Mouse (Mus musculus) liver, embryonic 15.5 days (tissue): ENCODE measurements around the gene Ddc. TPM values are rescaled to one million over a fixed set of nuclear protein-coding genes. Genes with fewer than 3 reads are reported as not detected.

Experiments
- ATAC-seq: fragments of 200-750 bp; cut with Nextera tagmentation; 2 replicates; pipeline ENCODE4 v1.8.0; 2017; ENCODE audit warnings: moderate number of reproducible peaks, mild to moderate bottlenecking, moderate library complexity; ENCODE audit not compliant: insufficient read depth
- H3K27ac ChIP-seq: fragments of 300-500 bp; sonication (generic); replicated peaks from 2 replicates; pipeline ENCODE4 v1.5.1; 2015; ENCODE audit warnings: mild to moderate bottlenecking, inconsistent platforms
- H3K27me3 ChIP-seq: fragments of 300-500 bp; sonication (generic); 2 replicates; pipeline ENCODE4 v1.6.1; 2015; ENCODE audit warnings: mild to moderate bottlenecking, inconsistent platforms
- H3K36me3 ChIP-seq: fragments of 300-500 bp; sonication (generic); replicated peaks from 2 replicates; pipeline ENCODE4 v1.6.1; 2015; ENCODE audit warnings: moderate library complexity, mild to moderate bottlenecking, inconsistent platforms
- H3K4me1 ChIP-seq: fragments of 300-500 bp; sonication (generic); replicated peaks from 2 replicates; pipeline ENCODE4 v1.6.1; 2015; ENCODE audit warnings: inconsistent platforms
- H3K4me2 ChIP-seq: fragments of 300-500 bp; sonication (generic); 2 replicates; pipeline ENCODE4 v1.6.1; 2015; ENCODE audit warnings: moderate library complexity, mild to moderate bottlenecking, inconsistent platforms
- H3K4me3 ChIP-seq: fragments of 300-500 bp; sonication (generic); replicated peaks from 2 replicates; pipeline ENCODE4 v1.5.1; 2015; ENCODE audit warnings: mild to moderate bottlenecking, inconsistent platforms
- H3K9ac ChIP-seq: fragments of 300-500 bp; sonication (generic); 2 replicates; pipeline ENCODE4 v1.6.1; 2015; ENCODE audit warnings: moderate library complexity, mild to moderate bottlenecking, inconsistent platforms
- H3K9me3 ChIP-seq: fragments of 300-500 bp; sonication (generic); replicated peaks from 2 replicates; pipeline ENCODE4 v1.6.1; 2016; ENCODE audit warnings: inconsistent platforms
- WGBS: fragments of 180-500 bp; shearing (Covaris S2); methylation state at CpG from one replicate; pipeline ENCODE4 v1.1.7; 2015; ENCODE audit warnings: mixed read lengths; ENCODE audit not compliant: insufficient replicate concordance; 5-methylcytosine and 5-hydroxymethylcytosine counted together
- polyA plus RNA-seq: library from polyadenylated mRNA; unstranded; fragments of >200 nt; fragmentation: Nextera tagmentation; extraction: Ambion mirVana; gene quantifications from 2 replicates; pipeline ENCODE4 v1.2.1, GENCODE M21; 2015

The Ddc gene
- polyA plus RNA-seq, 1 experiment from 2014 or later, result 11.1 TPM

DNA sequence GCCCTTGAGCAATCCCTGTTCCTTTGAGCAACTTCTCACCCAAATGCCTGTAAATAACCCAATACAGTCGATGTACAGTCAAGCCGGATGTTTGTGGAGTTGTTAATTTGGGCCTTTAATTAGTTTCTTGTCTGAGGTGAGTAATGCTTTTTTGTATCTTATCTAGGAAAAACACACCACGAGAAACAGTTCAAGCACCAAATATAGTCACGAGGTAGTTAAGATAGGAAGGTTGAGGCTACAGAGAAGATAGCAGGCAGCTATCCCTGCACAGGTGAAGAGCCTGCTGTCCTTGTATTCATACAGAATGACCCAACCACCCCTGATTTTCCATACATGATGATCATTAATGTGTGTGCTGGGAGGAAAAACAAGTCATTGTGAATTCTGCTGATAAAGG is 56.4 kb downstream of the Ddc start:
- H3K36me3 ChIP-seq, result no peaks in the 10 kb centered on the region
- H3K4me3 ChIP-seq, result no peak overlapping the region
- peak overlapping the region; percentile 85 for H3K27ac ChIP-seq
- peaks cover 13% of the 10 kb centered on the region for H3K27me3 ChIP-seq
- peak overlapping the region; percentile 39 for H3K9ac ChIP-seq
- no peaks in the 10 kb centered on the region for H3K9me3 ChIP-seq
- WGBS, result 11% methylated on average over 4 of the region's 4 CpGs
- peak; percentile 84 for ATAC-seq
- H3K4me1 ChIP-seq, result peaks cover 79% of the 10 kb centered on the region
- peak overlapping the region; percentile 52 for H3K4me2 ChIP-seq

DNA sequence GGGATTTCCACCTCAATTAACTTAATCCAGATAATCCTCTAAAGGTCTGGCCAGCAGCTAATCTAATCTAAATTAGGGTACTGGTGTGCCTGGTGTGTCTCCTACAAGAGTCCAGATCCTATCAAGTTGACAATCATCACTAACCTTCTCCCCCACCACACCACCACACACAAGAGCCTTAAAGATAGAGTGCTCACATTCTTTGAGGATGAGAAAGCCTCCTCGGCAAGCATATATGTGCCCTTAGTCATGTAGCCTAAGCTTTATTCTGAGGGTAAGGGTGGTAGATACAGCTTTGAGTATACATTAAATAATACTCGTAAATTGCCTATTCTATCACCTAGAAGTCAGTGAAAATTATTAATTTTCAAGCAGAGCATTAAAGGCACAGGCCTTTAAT is 57.2 kb downstream of the Ddc start:
- no peaks in the 10 kb centered on the region for H3K9me3 ChIP-seq
- peak overlapping the region; percentile 85 for H3K27ac ChIP-seq
- peak overlapping the region; percentile 39; the same call in 1 of the 2 replicates for H3K9ac ChIP-seq
- no peaks in the 10 kb centered on the region for H3K36me3 ChIP-seq
- 37% methylated on average over 2 of the region's 2 CpGs for WGBS
- H3K4me2 ChIP-seq, result peak overlapping the region; percentile 1; the same call in 1 of the 2 replicates
- peaks cover 88% of the 10 kb centered on the region for H3K4me1 ChIP-seq
- no peak overlapping the region for H3K4me3 ChIP-seq
- peaks cover 13% of the 10 kb centered on the region for H3K27me3 ChIP-seq
- no peak for ATAC-seq

GRCm38 (mm10) chr11:11839874-11840273 is 58.1 kb downstream of the Ddc start:
- no peak overlapping the region for H3K4me3 ChIP-seq
- H3K27me3 ChIP-seq, result peaks cover 13% of the 10 kb centered on the region
- H3K27ac ChIP-seq, result peak overlapping the region; percentile 43; the same call in 1 of the 2 replicates
- no peaks in the 10 kb centered on the region for H3K9me3 ChIP-seq
- peaks cover 96% of the 10 kb centered on the region for H3K4me1 ChIP-seq
- no peak overlapping the region for H3K9ac ChIP-seq
- no peak overlapping the region for H3K4me2 ChIP-seq
- no peak for ATAC-seq
- no peaks in the 10 kb centered on the region for H3K36me3 ChIP-seq
- WGBS, result 41% methylated on average over 7 of the region's 7 CpGs

DNA sequence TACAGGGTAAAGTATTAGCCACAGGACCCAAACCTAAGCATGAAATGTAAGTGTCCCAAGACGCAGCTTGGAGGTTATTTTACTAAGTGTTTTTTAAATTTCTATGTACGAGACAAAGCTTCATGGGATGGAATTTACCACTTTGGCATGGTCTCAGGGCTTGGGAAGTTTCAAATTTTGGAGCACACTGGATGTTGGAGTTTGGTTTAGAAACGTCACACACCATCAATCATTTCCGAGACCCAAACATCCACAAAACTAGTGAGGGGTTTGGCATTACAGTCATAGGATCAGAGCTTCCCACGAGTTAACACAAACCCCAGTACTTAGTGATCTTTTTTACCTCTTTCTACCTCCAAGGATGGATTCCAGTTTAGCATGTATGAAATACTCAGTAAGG is 60.6 kb downstream of the Ddc start:
- H3K36me3 ChIP-seq, result no peaks in the 10 kb centered on the region
- 52% methylated on average over 5 of the region's 5 CpGs for WGBS
- H3K27me3 ChIP-seq, result peaks cover 21% of the 10 kb centered on the region
- peak overlapping the region; percentile 88 for H3K27ac ChIP-seq
- H3K4me3 ChIP-seq, result peak overlapping the region; percentile 55
- H3K9me3 ChIP-seq, result no peaks in the 10 kb centered on the region
- H3K4me1 ChIP-seq, result peaks cover 96% of the 10 kb centered on the region
- no peak for ATAC-seq
- H3K9ac ChIP-seq, result peak overlapping the region; percentile 55
- H3K4me2 ChIP-seq, result peak overlapping the region; percentile 79

DNA sequence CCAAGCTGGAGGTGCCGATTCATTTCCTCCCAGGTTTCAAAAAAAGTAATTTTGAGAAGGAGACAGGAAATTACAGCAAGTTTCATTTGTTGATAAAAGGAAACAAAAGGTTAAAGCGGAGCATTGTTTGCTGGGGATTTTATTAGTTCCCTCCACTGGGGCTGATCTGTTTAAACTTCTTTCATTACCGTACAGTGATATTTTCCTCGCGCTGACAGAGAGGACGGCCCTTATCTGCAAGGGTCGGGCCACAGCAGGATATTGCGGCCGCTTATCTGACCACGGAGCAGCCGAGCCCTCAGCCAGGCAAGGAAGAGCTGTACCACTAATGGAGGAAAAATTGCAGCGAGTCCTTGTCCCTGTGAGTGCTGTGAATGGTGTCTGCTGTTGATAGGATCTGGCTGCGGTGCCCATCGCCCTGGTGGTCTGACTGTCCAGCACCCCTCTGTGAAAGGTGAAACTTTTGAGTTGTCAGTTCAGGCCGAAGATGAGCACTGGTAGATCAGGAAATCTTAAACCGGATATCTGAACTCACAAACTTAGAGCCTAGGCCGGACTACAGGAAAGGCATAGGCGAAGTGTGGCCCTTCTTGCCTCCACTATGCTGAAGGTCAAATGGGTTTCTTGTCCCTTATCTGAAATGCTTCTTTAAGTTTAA is 61.1 kb downstream of the Ddc start:
- 6% methylated on average over 18 of the region's 18 CpGs for WGBS
- ATAC-seq, result peak; percentile 85
- H3K9ac ChIP-seq, result peak overlapping the region; percentile 55
- peak overlapping the region; percentile 55 for H3K4me3 ChIP-seq
- H3K27me3 ChIP-seq, result peaks cover 26% of the 10 kb centered on the region
- H3K9me3 ChIP-seq, result no peaks in the 10 kb centered on the region
- peak overlapping the region; percentile 88 for H3K27ac ChIP-seq
- peak overlapping the region; percentile 79 for H3K4me2 ChIP-seq
- H3K36me3 ChIP-seq, result no peaks in the 10 kb centered on the region
- H3K4me1 ChIP-seq, result peaks cover 96% of the 10 kb centered on the region

GRCm38 (mm10) chr11:11836262-11836661 is 61.7 kb downstream of the Ddc start:
- H3K36me3 ChIP-seq, result no peaks in the 10 kb centered on the region
- ATAC-seq, result 0 out of 2 replicates have a peak, but pooled peaks have one; percentile 5
- peak overlapping the region; percentile 88 for H3K27ac ChIP-seq
- peak overlapping the region; percentile 55 for H3K9ac ChIP-seq
- peak overlapping the region; percentile 55 for H3K4me3 ChIP-seq
- H3K9me3 ChIP-seq, result no peaks in the 10 kb centered on the region
- peaks cover 93% of the 10 kb centered on the region for H3K4me1 ChIP-seq
- peak overlapping the region; percentile 79 for H3K4me2 ChIP-seq
- 17% methylated on average over 8 of the region's 8 CpGs for WGBS
- H3K27me3 ChIP-seq, result peaks cover 29% of the 10 kb centered on the region

DNA sequence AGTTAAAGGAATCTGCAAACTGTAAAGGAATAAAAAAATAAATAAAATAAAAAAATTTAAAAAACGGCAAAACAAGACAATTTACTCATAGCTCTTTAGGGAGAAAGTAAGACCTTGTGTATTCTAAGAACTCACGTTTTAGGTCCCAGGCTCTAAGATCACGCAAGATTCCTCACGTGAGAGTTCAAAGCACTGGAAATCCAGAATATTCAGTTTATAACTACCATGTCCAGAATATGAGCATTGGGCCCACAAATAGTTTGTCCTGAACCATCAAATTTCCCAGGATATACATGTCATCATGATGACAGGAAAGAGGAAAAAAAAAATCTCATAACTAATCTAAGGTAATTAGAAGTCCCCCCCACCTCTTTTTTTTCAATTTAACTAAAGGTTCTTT is 62.2 kb downstream of the Ddc start:
- peak overlapping the region; percentile 88 for H3K27ac ChIP-seq
- no peak for ATAC-seq
- H3K9me3 ChIP-seq, result no peaks in the 10 kb centered on the region
- H3K4me1 ChIP-seq, result peaks cover 91% of the 10 kb centered on the region
- H3K27me3 ChIP-seq, result peaks cover 33% of the 10 kb centered on the region
- H3K4me2 ChIP-seq, result peak overlapping the region; percentile 79
- H3K4me3 ChIP-seq, result no peak overlapping the region
- peak overlapping the region; percentile 37; the same call in 1 of the 2 replicates for H3K9ac ChIP-seq
- no peaks in the 10 kb centered on the region for H3K36me3 ChIP-seq
- WGBS, result 37% methylated on average over 4 of the region's 4 CpGs

GRCm38 (mm10) chr11:11835361-11835760 is 62.6 kb downstream of the Ddc start:
- peaks cover 37% of the 10 kb centered on the region for H3K27me3 ChIP-seq
- no peaks in the 10 kb centered on the region for H3K36me3 ChIP-seq
- ATAC-seq, result peak; percentile 47
- peak overlapping the region; percentile 79 for H3K4me2 ChIP-seq
- H3K9ac ChIP-seq, result peak overlapping the region; percentile 37; the same call in 1 of the 2 replicates
- H3K4me1 ChIP-seq, result peaks cover 86% of the 10 kb centered on the region
- no peaks in the 10 kb centered on the region for H3K9me3 ChIP-seq
- H3K4me3 ChIP-seq, result no peak overlapping the region
- 8% methylated on average over 6 of the region's 6 CpGs for WGBS
- H3K27ac ChIP-seq, result peak overlapping the region; percentile 88

DNA sequence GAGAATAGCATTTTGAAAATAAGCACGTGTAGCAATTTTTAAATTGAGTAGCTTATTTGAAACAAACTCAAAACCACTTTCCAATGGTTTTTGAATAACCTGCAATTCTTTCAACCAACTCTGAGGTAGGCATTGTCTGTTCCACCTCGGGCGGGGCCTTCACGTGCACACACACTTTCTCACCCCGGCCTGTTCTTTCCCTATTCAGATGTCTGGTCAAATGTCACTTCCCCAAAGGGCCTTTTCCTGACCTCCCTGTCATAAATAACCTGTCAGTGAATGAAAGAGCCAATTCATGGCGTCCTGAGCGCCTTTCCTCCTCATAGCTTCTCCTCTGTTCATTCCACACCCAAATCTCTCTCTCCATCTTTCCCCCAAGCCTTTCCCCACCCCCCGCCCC is 64.8 kb downstream of the Ddc start:
- Histone ChIP-seq H3K36me3 (no peaks in the 10 kb centered on the region), H3K27me3 (peaks cover 50% of the 10 kb centered on the region), H3K4me1 (peaks cover 69% of the 10 kb centered on the region), H3K27ac (peak overlapping the region; percentile 58), H3K9ac (no peak overlapping the region), H3K9me3 (no peaks in the 10 kb centered on the region), H3K4me2 (no peak overlapping the region), H3K4me3 (no peak overlapping the region)
- WGBS, result 29% methylated on average over 8 of the region's 8 CpGs
- ATAC-seq, result no peak

GRCm38 (mm10) chr11:11832755-11833084 is 65.2 kb downstream of the Ddc start:
- peaks cover 65% of the 10 kb centered on the region for H3K4me1 ChIP-seq

GRCm38 (mm10) chr11:11831940-11832754 is 65.8 kb downstream of the Ddc start:
- 16% methylated on average over 6 of the region's 6 CpGs for WGBS
- Histone ChIP-seq H3K9ac (no peak overlapping the region), H3K4me2 (peak overlapping the region; percentile 29; the same call in 1 of the 2 replicates), H3K27ac (peak overlapping the region; percentile 78), H3K9me3 (no peaks in the 10 kb centered on the region), H3K4me1 (peaks cover 59% of the 10 kb centered on the region), H3K4me3 (no peak overlapping the region), H3K36me3 (no peaks in the 10 kb centered on the region), H3K27me3 (peaks cover 54% of the 10 kb centered on the region)
- ATAC-seq, result no peak

More at GRCm38 (mm10) chr11:11832755-11833084, 65.2 kb downstream of the Ddc start:
- Histone ChIP-seq H3K27me3 (peaks cover 50% of the 10 kb centered on the region), H3K27ac (peak overlapping the region; percentile 78), H3K9ac (no peak overlapping the region), H3K9me3 (no peaks in the 10 kb centered on the region), H3K36me3 (no peaks in the 10 kb centered on the region), H3K4me2 (no peak overlapping the region), H3K4me3 (no peak overlapping the region)
- ATAC-seq, result no peak
- WGBS, result 40% methylated on average over 6 of the region's 6 CpGs
